Mouse (Mus musculus) heart, embryonic 14.5 days (tissue): Measurements from ENCODE around the gene Hspe1. TPM values are rescaled to one million over a fixed set of nuclear protein-coding genes. Genes with fewer than 3 reads are reported as not detected.
A peak's percentile ranks its signal among the peaks of the same experiment; 100 is the strongest.

ENCODE experiments used
- ATAC-seq: fragments of 200-750 bp; cut with Nextera tagmentation; 2 replicates; pipeline ENCODE4 v1.8.0; 2017; ENCODE audit warnings: low read depth, moderate TSS enrichment; ENCODE audit not compliant: insufficient number of reproducible peaks, insufficient read depth, low FRiP score
- H3K27ac ChIP-seq, 2 experiments: fragments of 200-500 bp in 1 of 2; fragments of 300-500 bp in 1 of 2; sonication (generic) in 1 of 2; replicated peaks in 1 of 2; 2 replicates each; pipeline ENCODE4 v1.5.1; 2012 to 2014; ENCODE audit warnings: low read depth in 2 of 2, low read length in 2 of 2, control low read depth in 1 of 2, mild to moderate bottlenecking in 1 of 2, mixed read lengths in 1 of 2; ENCODE audit not compliant: control insufficient read depth in 1 of 2, insufficient read depth in 1 of 2
- H3K27me3 ChIP-seq: fragments of 300-500 bp; sonication (generic); 2 replicates; pipeline ENCODE4 v1.6.1; 2014; ENCODE audit warnings: mild to moderate bottlenecking, low read length, control low read depth; ENCODE audit not compliant: control insufficient read depth, insufficient read depth
- H3K36me3 ChIP-seq: fragments of 300-500 bp; sonication (generic); 2 replicates; pipeline ENCODE4 v1.6.1; 2014; ENCODE audit warnings: mild to moderate bottlenecking, control low read depth, low read length, mixed read lengths; ENCODE audit not compliant: control insufficient read depth, insufficient read depth
- H3K4me1 ChIP-seq, 2 experiments: fragments of 200-500 bp in 1 of 2; fragments of 300-500 bp in 1 of 2; sonication (generic) in 1 of 2; 2 replicates each; pipeline ENCODE4 v1.6.1; 2012 to 2014; ENCODE audit warnings: low read length in 2 of 2, control low read depth in 1 of 2, mixed read lengths in 1 of 2; ENCODE audit not compliant: control insufficient read depth in 2 of 2, insufficient read depth in 2 of 2
- H3K4me2 ChIP-seq: fragments of 300-500 bp; sonication (generic); 2 replicates; pipeline ENCODE4 v1.6.1; 2014; ENCODE audit warnings: mild to moderate bottlenecking, low read length
- H3K4me3 ChIP-seq, 2 experiments: fragments of 200-500 bp in 1 of 2; fragments of 300-500 bp in 1 of 2; sonication (generic) in 1 of 2; 2 replicates each; pipeline ENCODE4 v1.5.1; 2012 to 2014; ENCODE audit warnings: low read length in 2 of 2, mild to moderate bottlenecking in 2 of 2, control low read depth in 1 of 2, low read depth in 1 of 2, moderate library complexity in 1 of 2; ENCODE audit not compliant: control insufficient read depth in 1 of 2, insufficient read depth in 1 of 2
- H3K9ac ChIP-seq: fragments of 300-500 bp; sonication (generic); 2 replicates; pipeline ENCODE4 v1.6.1; 2014; ENCODE audit warnings: mild to moderate bottlenecking, low read length
- H3K9me3 ChIP-seq: fragments of 300-500 bp; sonication (generic); 2 replicates; pipeline ENCODE4 v1.6.1; 2016; ENCODE audit warnings: low read length, control low read depth; ENCODE audit not compliant: control insufficient read depth
- WGBS: fragments of 180-500 bp; shearing (Covaris S2); extraction: QIAGEN DNeasy Blood & Tissue Kit; methylation state at CpG from one replicate; pipeline ENCODE4 v1.1.7; 2014; 5-methylcytosine and 5-hydroxymethylcytosine counted together
- polyA plus RNA-seq: library from polyadenylated mRNA; unstranded; fragments of >200 nt; fragmentation: Nextera tagmentation; extraction: Ambion mirVana; gene quantifications from 2 replicates; pipeline ENCODE4 v1.2.1, GENCODE M21; 2014

The Hspe1 gene
- 334 and 337 TPM in 2 replicates for polyA plus RNA-seq

DNA sequence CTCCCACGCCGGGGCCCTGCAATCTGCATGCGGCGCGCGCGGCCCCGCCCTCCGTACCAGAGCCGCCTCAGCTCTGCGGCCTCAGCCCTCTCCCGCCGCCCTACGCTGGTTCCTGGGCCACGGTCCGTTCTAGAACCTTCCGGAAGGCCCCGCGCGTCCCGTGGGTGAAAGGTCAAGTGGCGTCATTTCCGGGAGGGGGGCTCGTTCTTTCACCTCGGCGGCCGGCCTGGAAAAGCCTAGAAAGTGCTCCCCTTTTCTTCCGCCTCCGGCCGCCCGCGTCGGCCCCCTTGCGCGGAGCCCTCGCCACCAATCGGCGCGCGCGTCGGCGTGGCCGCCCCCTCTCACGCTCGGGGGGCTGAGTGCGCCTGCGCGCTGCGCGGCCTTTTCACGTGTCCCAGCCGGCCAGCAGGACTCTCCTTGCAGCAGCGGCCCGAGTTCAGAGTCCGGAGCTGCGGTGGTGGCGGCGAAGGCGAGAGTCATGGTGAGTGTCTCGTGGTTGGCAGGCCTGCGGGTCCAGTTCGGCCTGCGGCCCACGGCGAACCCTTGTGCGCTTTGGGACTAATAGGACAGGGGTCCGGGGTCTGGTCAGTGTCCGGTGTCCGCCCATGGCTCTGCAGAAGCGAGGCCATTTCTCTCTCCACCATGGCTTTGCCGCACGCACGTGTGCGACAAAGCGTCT is at the start of gene Hspe1, which contains the start of gene Hspd1:
Gene Hspe1, plus strand, starts transcription at position 201 of the 679 bp plus-strand sequence.
Gene Hspd1, minus strand, starts transcription at position 312 of the 679 bp plus-strand sequence.
- Histone ChIP-seq H3K4me1 (peaks cover 4 to 30% of the 10 kb centered on the region in 2 experiments), H3K4me2 (peak within 1 kb of the TSS; percentile 87), H3K4me3 (peak within 1 kb of the TSS; percentile 92 to 95), H3K9me3 (no peaks in the 10 kb centered on the region), H3K36me3 (peaks cover 66% of the 10 kb centered on the region), H3K27me3 (no peaks in the 10 kb centered on the region), H3K9ac (peak within 1 kb of the TSS; percentile 93), H3K27ac (peak within 1 kb of the TSS; percentile 97 to 98)
- WGBS = under 1% methylated on average over 72 of the region's 76 CpGs
- peak; percentile 94 for ATAC-seq

DNA sequence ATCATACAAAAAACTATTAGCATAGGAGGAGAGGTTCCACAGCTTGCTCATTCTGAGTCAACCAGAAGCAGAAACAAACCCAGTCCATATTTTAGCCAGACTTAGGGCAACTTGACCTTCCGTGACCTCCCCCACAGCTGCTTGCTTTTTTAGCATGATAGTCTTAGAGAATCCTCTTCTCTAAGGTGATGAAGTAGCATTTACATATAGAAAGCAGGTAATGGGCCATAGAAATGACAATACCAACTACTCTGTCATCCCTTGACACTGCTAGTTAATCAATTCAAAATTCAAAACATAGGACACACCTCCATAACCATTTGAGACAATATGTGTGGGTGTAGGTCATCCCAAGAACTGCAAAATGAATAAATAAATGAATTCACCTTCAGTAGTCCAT is 48.0 kb upstream of the Hspe1 start:
- Histone ChIP-seq H3K36me3 (no peaks in the 10 kb centered on the region), H3K4me1 (no peaks in the 10 kb centered on the region), H3K4me2 (no peak overlapping the region), H3K27ac (no peak overlapping the region), H3K4me3 (no peak overlapping the region), H3K27me3 (no peaks in the 10 kb centered on the region), H3K9me3 (0 out of 2 replicates have a peak, but pooled peaks cover 8% of the 10 kb centered on the region), H3K9ac (no peak overlapping the region)
- ATAC-seq = no peak
- WGBS = 73% methylated on average over 1 of the region's 1 CpGs

DNA sequence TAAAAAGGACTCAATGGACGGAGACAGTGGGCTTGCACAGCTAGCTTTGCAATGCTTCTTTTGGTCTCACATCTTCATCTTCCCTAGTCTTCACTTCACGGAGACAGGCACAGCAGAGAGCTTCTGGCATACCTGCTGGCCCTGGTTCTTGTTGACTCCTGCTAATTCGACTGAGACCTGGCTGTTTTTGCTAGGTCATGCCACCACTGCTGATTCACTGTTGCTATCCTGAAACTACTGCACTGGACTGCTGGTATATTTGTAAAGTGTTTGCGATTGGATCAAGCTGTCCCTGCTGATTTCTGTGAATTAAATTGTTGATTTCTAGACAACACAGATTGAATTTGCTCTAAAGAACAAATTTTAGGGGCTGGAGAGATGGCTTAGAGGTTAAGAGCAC is 46.2 kb upstream of the Hspe1 start:
- WGBS = 79% methylated on average over 4 of the region's 4 CpGs
- H3K36me3 ChIP-seq = no peaks in the 10 kb centered on the region
- no peak overlapping the region for H3K9ac ChIP-seq
- ATAC-seq = no peak
- H3K9me3 ChIP-seq = 0 out of 2 replicates have a peak, but pooled peaks cover 8% of the 10 kb centered on the region
- H3K4me1 ChIP-seq = no peaks in the 10 kb centered on the region
- H3K4me3 ChIP-seq = no peak overlapping the region
- H3K27me3 ChIP-seq = no peaks in the 10 kb centered on the region
- H3K27ac ChIP-seq = no peak overlapping the region
- no peak overlapping the region for H3K4me2 ChIP-seq

DNA sequence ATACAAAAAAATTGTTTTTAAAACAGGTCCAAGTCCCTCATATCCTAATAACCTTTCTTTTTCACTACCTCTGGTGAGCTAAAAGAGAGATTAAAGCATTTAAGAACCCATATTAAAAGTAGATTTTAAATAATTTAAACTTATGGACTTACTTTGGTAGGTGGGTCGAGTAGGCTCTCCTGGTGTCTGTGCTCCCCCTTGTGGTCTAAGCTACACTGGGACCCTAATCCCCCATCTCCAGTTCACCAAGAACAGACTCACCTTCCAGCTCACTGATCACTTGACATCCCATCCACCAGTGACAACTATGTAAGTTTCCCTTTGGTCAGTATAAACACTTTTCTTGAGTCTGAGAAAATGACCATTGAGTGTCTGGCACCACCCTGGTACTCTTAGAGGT is 45.7 kb upstream of the Hspe1 start:
- H3K4me2 ChIP-seq = no peak overlapping the region
- H3K27me3 ChIP-seq = no peaks in the 10 kb centered on the region
- no peaks in the 10 kb centered on the region for H3K36me3 ChIP-seq
- 32% methylated on average over 1 of the region's 1 CpGs for WGBS
- no peaks in the 10 kb centered on the region for H3K4me1 ChIP-seq
- no peak overlapping the region for H3K4me3 ChIP-seq
- no peak overlapping the region for H3K9ac ChIP-seq
- 0 out of 2 replicates have a peak, but pooled peaks cover 8% of the 10 kb centered on the region for H3K9me3 ChIP-seq
- ATAC-seq = no peak
- no peak overlapping the region for H3K27ac ChIP-seq

DNA sequence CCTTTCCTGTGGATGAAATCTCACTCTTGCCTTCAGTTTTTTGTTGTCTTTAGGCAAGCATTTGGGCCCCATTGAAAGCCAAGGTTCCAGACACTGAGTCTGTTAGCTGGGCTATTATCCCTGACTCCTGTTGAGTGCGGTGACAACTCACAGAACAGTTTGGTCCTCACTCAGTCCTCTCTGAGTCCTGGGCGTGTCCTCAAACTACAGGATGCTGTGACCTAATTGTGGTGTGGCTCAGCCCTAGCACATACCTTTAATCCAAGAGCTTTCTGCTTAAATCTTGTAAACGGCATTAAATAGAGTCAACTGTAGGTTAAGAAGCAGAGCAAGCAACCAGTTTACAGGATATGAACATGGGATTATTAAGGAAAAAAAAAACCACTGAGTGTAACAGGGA is 44.8 kb upstream of the Hspe1 start:
- Histone ChIP-seq H3K4me3 (no peak overlapping the region), H3K27ac (no peak overlapping the region), H3K9me3 (0 out of 2 replicates have a peak, but pooled peaks cover 8% of the 10 kb centered on the region), H3K36me3 (no peaks in the 10 kb centered on the region), H3K4me2 (no peak overlapping the region), H3K27me3 (no peaks in the 10 kb centered on the region), H3K9ac (no peak overlapping the region), H3K4me1 (no peaks in the 10 kb centered on the region)
- WGBS = 63% methylated on average over 3 of the region's 3 CpGs
- ATAC-seq = no peak

DNA sequence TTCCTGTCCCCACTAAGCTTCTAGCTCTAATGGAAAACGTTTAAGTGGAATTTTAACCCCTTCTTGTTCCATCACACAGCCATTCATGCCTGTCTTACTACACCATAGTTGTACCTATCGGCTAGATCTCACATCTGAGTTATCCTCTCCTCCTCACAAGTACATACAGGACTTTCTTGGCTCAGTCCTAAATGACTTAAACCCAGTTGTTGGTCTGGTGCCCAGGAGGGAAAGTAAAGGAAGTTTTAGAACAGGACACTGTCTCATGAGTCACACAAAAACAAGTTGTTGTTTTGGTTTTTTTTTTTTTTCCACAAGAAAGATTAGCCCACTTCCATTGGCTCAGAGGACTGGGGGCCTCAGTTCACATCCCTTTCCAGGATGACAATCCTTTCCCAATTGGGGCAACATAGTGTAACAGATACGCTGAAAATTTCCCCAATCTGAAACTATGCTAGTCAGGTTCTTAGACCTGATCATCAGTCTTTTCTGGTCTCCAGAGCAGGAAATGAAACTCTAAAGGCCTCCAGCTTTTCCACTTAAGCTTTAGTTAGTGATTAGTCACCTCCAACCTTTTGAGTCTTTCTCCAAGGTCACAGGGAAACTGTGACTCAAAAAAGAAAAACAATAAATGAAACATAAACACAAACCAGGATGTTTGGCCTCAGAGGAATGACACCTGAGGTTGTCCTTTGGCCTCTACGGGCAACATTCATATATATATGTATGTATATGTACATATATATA is 38.9 kb upstream of the Hspe1 start:
- 57% methylated on average over 4 of the region's 4 CpGs for WGBS
- H3K36me3 ChIP-seq = no peaks in the 10 kb centered on the region
- no peak for ATAC-seq
- H3K9me3 ChIP-seq = no peaks in the 10 kb centered on the region; the same call in 1 of the 2 replicates
- no peak overlapping the region for H3K9ac ChIP-seq
- H3K4me3 ChIP-seq = no peak overlapping the region
- H3K27me3 ChIP-seq = no peaks in the 10 kb centered on the region
- peaks cover 0 to 11% of the 10 kb centered on the region in 2 experiments; a peak in 2 of 4 replicates for H3K4me1 ChIP-seq
- no peak overlapping the region for H3K4me2 ChIP-seq
- no peak overlapping the region for H3K27ac ChIP-seq

DNA sequence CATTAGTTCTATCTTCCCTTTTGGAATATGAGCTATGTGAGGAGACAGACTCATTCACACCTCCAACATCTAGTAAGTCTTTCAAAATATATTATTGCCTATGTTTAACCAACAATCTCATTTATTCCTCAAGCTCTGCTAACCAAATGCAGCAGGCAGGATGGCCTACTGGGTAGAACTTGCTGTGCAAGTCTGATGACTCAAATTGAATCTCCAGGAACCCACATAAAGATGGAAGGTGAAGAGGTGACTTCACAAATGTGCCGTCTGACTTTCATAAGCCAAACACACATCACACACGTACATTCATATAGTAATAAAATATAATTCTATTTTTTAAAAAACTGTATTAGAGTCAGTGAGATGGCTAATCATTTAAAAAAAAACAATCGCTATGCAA is 36.3 kb upstream of the Hspe1 start:
- Histone ChIP-seq H3K4me1 (peaks cover 0 to 13% of the 10 kb centered on the region in 2 experiments; a peak in 2 of 4 replicates), H3K27ac (peak overlapping the region in 1 of 2 experiments; percentile 95; a peak in 1 of 4 replicates), H3K4me3 (peak overlapping the region in 1 of 2 experiments; percentile 81; a peak in 1 of 4 replicates), H3K4me2 (peak overlapping the region; percentile 90), H3K36me3 (peaks cover 7% of the 10 kb centered on the region; the same call in 1 of the 2 replicates), H3K9me3 (no peaks in the 10 kb centered on the region; the same call in 1 of the 2 replicates), H3K27me3 (no peaks in the 10 kb centered on the region), H3K9ac (peak overlapping the region; percentile 79; the same call in 1 of the 2 replicates)
- no peak for ATAC-seq
- 69% methylated on average over 3 of the region's 3 CpGs for WGBS
